ENCODE assay signal across 38 mouse cellular contexts in the genomic region with DNA sequence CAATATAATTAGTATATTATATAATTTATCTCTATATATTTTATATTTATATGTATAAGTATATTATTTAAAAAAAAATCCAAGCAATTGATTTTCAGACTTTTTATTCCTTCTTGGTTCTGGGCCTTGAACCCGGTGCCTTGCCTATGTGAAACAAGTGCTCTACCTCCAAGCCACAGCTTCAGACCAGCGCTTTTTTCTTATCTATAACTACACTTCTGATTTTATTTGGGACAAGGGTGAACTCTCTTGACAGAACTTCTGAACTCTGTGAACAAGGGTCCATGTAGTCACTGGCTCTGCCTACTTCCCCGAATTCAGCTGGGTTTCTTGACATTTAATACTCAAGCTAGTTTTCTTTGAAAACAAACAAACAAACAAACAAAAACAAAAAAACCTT. TPM values are rescaled to one million over a fixed set of nuclear protein-coding genes. Genes with fewer than 3 reads are reported as not detected.
"Had no signal": no experiment of that assay in that cellular context is flagged by ENCODE, and none has a peak within 500 bp of the region (broad histone marks: within the 10 kb centered on the region; RNA-seq: fewer than 3 reads in every experiment).

No protein-coding gene starts in this region.

- H3K27ac ChIP-seq: heart, embryonic 10.5 days; heart, embryonic 13.5 days; heart, embryonic 15.5 days; hindbrain, embryonic 10.5 days; hindbrain, embryonic 12.5 days; hindbrain, embryonic 13.5 days; hindbrain, embryonic 14.5 days; hindbrain, embryonic 15.5 days; hindbrain, postnatal 0 days; intestine, embryonic 15.5 days; kidney, embryonic 15.5 days; kidney, postnatal 0 days; layer of hippocampus, adult 2 months had no signal

- H3K4me1 ChIP-seq: hindbrain, embryonic 15.5 days had no signal

- H3K36me3 ChIP-seq: heart, embryonic 15.5 days; hindbrain, embryonic 10.5 days; hindbrain, embryonic 12.5 days; hindbrain, embryonic 13.5 days; hindbrain, embryonic 15.5 days; intestine, embryonic 15.5 days; kidney, embryonic 15.5 days had no signal

- H3K4me3 ChIP-seq: heart, embryonic 10.5 days; heart, embryonic 13.5 days; heart, embryonic 15.5 days; hindbrain, embryonic 10.5 days; hindbrain, embryonic 12.5 days; layer of hippocampus, adult 2 months had no signal

- H3K4me2 ChIP-seq: heart, embryonic 11.5 days; heart, embryonic 15.5 days; hindbrain, embryonic 12.5 days; intestine, embryonic 15.5 days had no signal

- DNase-seq: heart, postnatal 10 days; heart, postnatal 14 days; heart, postnatal 36 days; heart, postnatal 4 days; kidney, adult 11 months; kidney, adult 18-20 months; kidney, adult 2 months; kidney, adult 8-10 months; kidney, adult 9 months; kidney, postnatal 10 days; kidney, postnatal 14 days; kidney, postnatal 25 days; kidney, postnatal 36 days; kidney, postnatal 4 days; layer of hippocampus, adult 9-11 months; layer of hippocampus, postnatal 36 days had no signal

- H3K9ac ChIP-seq: heart, embryonic 12.5 days; heart, embryonic 13.5 days; heart, embryonic 15.5 days; hindbrain, embryonic 12.5 days; hindbrain, embryonic 13.5 days; hindbrain, embryonic 14.5 days; hindbrain, embryonic 15.5 days; intestine, embryonic 15.5 days; kidney, embryonic 15.5 days had no signal

- H3K9me3 ChIP-seq: heart, embryonic 10.5 days; heart, embryonic 12.5 days; heart, embryonic 13.5 days; heart, embryonic 15.5 days; hindbrain, embryonic 10.5 days; hindbrain, embryonic 12.5 days; hindbrain, embryonic 13.5 days; hindbrain, embryonic 15.5 days; intestine, embryonic 15.5 days; kidney, embryonic 15.5 days had no signal

- ATAC-seq: hindbrain, embryonic 16.5 days; hindbrain, postnatal 0 days; inflammation-experienced regulatory T-cells, adult 6 months; intestine, embryonic 15.5 days; intestine, embryonic 16.5 days; intestine, postnatal 0 days had no signal

- H3K27me3 ChIP-seq: heart, embryonic 12.5 days; heart, embryonic 15.5 days; hindbrain, embryonic 15.5 days had no signal

RNA-seq across cellular contexts. Expression of gene Klhl31, which starts 17.6 kb away (rescaled TPM):
- total RNA-seq: hematopoietic stem cell, adult 5-6 weeks; layer of hippocampus, adult 18-20 months had no signal
- polyA plus RNA-seq: intestine, postnatal 0 days; large intestine, adult 2 months had no signal
